Mouse (Mus musculus) frontal cortex, postnatal 25 days (tissue): Measurements from ENCODE around the gene Ncor1.

Source experiments
- DNase-seq, 2 experiments: peaks; one replicate each; pipeline ENCODE4 v3.0.0; 2022; ENCODE audit warnings: low spot score in 2 of 2

Gene Ncor1

GRCm38 (mm10) chr11:62266466-62267214, 191.7 kb downstream of the Ncor1 start:
- no peak for DNase-seq
